Mouse (Mus musculus) bone marrow, adult 2 months (tissue): ENCODE results near the gene Cib3.

Experiments
- CTCF ChIP-seq: fragments of 200-500 bp; IDR thresholded peaks from 2 replicates; pipeline ENCODE4 v1.5.1; 2011; ENCODE audit warnings: low read length, control low read depth; ENCODE audit not compliant: control insufficient read depth, insufficient read depth
- POLR2A ChIP-seq: fragments of 200-500 bp; IDR thresholded peaks from 2 replicates; pipeline ENCODE4 v1.6.1; 2011; ENCODE audit warnings: low read depth, mild to moderate bottlenecking, control low read depth, low read length, borderline replicate concordance; ENCODE audit not compliant: control insufficient read depth

- TF ChIP-seq CTCF, result no peak
- TF ChIP-seq POLR2A, result no peak
Observed at GRCm38 (mm10) chr8:72242226-72242625, 29.6 kb upstream of the Cib3 start.
